Mouse (Mus musculus): ENCODE measurements around the gene Ptbp2.

DNA sequence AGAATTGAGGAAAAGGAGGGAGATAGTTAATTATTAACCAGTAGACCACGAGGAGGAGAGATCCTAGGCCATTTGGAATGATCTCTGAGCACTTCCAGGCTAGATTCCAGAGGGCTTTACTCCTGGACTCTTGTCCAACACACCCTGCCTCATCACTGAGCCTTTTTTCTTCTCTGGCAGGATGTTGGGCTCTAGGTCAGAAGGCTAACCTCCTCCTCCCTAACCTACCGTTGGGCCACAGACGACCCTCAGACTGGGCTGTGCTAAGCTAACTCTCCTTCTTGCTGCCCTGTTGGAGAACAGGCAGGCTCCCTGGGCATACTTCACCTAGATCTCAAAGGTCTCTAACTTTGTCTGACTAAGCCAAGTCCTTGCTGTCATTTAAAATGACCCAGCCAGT is 82.8 kb downstream of the Ptbp2 start:
- TF ChIP-seq RAD21 (IDR thresholded peaks at IDR 0.05; ENCODE audit: low read depth, low read length) (no peak), POLR2A (IDR thresholded peaks at IDR 0.05; ENCODE audit: low read depth, low read length) (no peak), POLR2AphosphoS2 (IDR thresholded peaks at IDR 0.05; ENCODE audit: low read depth, low read length) (no peak), CTCF (conservative IDR thresholded peaks at IDR 0.05 in 1 of 2, IDR thresholded peaks at IDR 0.05 in 1 of 2; ENCODE audit: low read depth in 2 of 2, low read length in 2 of 2) (no peak), MAFK (IDR thresholded peaks at IDR 0.05; ENCODE audit: insufficient replicate concordance, low read length) (no peak), IRF4 (IDR thresholded peaks at IDR 0.05; ENCODE audit: low read depth, low read length) (no peak), USF2 (conservative IDR thresholded peaks at IDR 0.05; ENCODE audit: low read depth, low read length) (no peak), SMC3 (IDR thresholded peaks at IDR 0.05; ENCODE audit: low read depth, low read length) (no peak), NELFE (IDR thresholded peaks at IDR 0.05; ENCODE audit: low read depth, low read length) (no peak), CHD1 (IDR thresholded peaks at IDR 0.05; ENCODE audit: low read depth, low read length) (no peak), EP300 (IDR thresholded peaks at IDR 0.05; ENCODE audit: low read length) (no peak)

Data from CH12.LX (cell line).